Mouse (Mus musculus): ENCODE measurements around the gene Atp2b4. TPM values are rescaled to one million over a fixed set of nuclear protein-coding genes. Genes with fewer than 3 reads are reported as not detected.
A peak's percentile ranks its signal among the peaks of the same experiment; 100 is the strongest.

Gene Atp2b4
- total and polyA plus RNA-seq, 3 experiments: 18.8 to 21.1 TPM; not detected in 1

- H3K9ac ChIP-seq (ENCODE audit: control insufficient read depth, low read depth, low read length, poor library complexity, severe bottlenecking): peak overlapping the region; percentile 41
- DNase-seq (ENCODE audit: low read depth, low spot score): peak; percentile 60
- H3K4me1 ChIP-seq (ENCODE audit: control insufficient read depth in 1 of 2, insufficient read depth in 2 of 2, low read length in 2 of 2): peaks cover 22 to 52% of the 10 kb centered on the region in 2 experiments
- peak overlapping the region; percentile 28 to 30 for H3K4me3 ChIP-seq (ENCODE audit: control insufficient read depth in 1 of 2, insufficient read depth in 1 of 2, low read depth in 2 of 2, low read length in 2 of 2)
- no peaks in the 10 kb centered on the region for H3K9me3 ChIP-seq (replicated peaks; ENCODE audit: insufficient read depth, low read length)
- H3K27ac ChIP-seq (ENCODE audit: control insufficient read depth, low read depth, low read length): peak overlapping the region; percentile 39
- no peaks in the 10 kb centered on the region for H3K27me3 ChIP-seq (ENCODE audit: control insufficient read depth in 1 of 2, insufficient read depth in 2 of 2, low read length in 2 of 2)
- H3K36me3 ChIP-seq (ENCODE audit: control insufficient read depth in 1 of 2, insufficient read depth in 2 of 2, low read length in 2 of 2): peaks cover 0 to 40% of the 10 kb centered on the region in 2 experiments; a peak in 2 of 4 replicates
- peaks cover 9% of the 10 kb centered on the region for H3K79me2 ChIP-seq (ENCODE audit: control insufficient read depth, insufficient read depth, low read length, poor library complexity)
- peak; percentile 47; the same call in 1 of the 2 replicates for TF ChIP-seq MAX (IDR thresholded peaks at IDR 0.05; ENCODE audit: low read length)
- TF ChIP-seq JUND (IDR thresholded peaks at IDR 0.05; ENCODE audit: low read depth, low read length): no peak
- TF ChIP-seq ETS1 (IDR thresholded peaks at IDR 0.05; ENCODE audit: low read depth, low read length): 0 out of 2 replicates have a peak, but pooled peaks have one; percentile 17
- no peak for TF ChIP-seq MXI1 (IDR thresholded peaks at IDR 0.05; ENCODE audit: low read depth, low read length)
- TF ChIP-seq CTCF (IDR thresholded peaks at IDR 0.05 in 2 of 3, conservative IDR thresholded peaks at IDR 0.05 in 1 of 3; ENCODE audit: control insufficient read depth in 1 of 3, insufficient read depth in 1 of 3, low read depth in 2 of 3, low read length in 3 of 3, poor library complexity in 1 of 3, severe bottlenecking in 1 of 3): no peak
- TF ChIP-seq CHD2 (IDR thresholded peaks at IDR 0.05; ENCODE audit: low read length): no peak
- no peak for TF ChIP-seq POLR2A (IDR thresholded peaks at IDR 0.05; ENCODE audit: control insufficient read depth in 1 of 2, insufficient read depth in 1 of 2, low read depth in 1 of 2, low read length in 2 of 2, poor library complexity in 1 of 2)
- no peak for TF ChIP-seq MYB (IDR thresholded peaks at IDR 0.05; ENCODE audit: low read depth, low read length)
- no peak for TF ChIP-seq MAFK (IDR thresholded peaks at IDR 0.05; ENCODE audit: borderline replicate concordance, low read depth, low read length)
- TF ChIP-seq KAT2A (conservative IDR thresholded peaks at IDR 0.05; ENCODE audit: low read depth, low read length): no peak
- TF ChIP-seq USF2 (IDR thresholded peaks at IDR 0.05; ENCODE audit: borderline replicate concordance in 1 of 2, insufficient read depth in 1 of 2, low read depth in 1 of 2, low read length in 2 of 2): no peak
- TF ChIP-seq RCOR1 (IDR thresholded peaks at IDR 0.05; ENCODE audit: low read depth, low read length): 0 out of 2 replicates have a peak, but pooled peaks have one; percentile 20
- TF ChIP-seq TAL1 (IDR thresholded peaks at IDR 0.05; ENCODE audit: low read length): no peak
- TF ChIP-seq RAD21 (IDR thresholded peaks at IDR 0.05; ENCODE audit: low read depth, low read length): no peak
- TF ChIP-seq TCF12 (IDR thresholded peaks at IDR 0.05; ENCODE audit: low read depth, low read length): peak; percentile 43; the same call in 1 of the 2 replicates
- 0 out of 2 replicates have a peak, but pooled peaks have one; percentile 32 for TF ChIP-seq MAZ (IDR thresholded peaks at IDR 0.05; ENCODE audit: low read depth, low read length)
- TF ChIP-seq POLR2AphosphoS5 (IDR thresholded peaks at IDR 0.05; ENCODE audit: borderline replicate concordance, low read depth, low read length): no peak
- no peak for TF ChIP-seq TBP (IDR thresholded peaks at IDR 0.05; ENCODE audit: low read depth, low read length)
- no peak for TF ChIP-seq MYC (IDR thresholded peaks at IDR 0.05; ENCODE audit: low read depth, low read length)
- peak; percentile 35; the same call in 1 of the 2 replicates for TF ChIP-seq SIN3A (IDR thresholded peaks at IDR 0.05; ENCODE audit: low read length)
- TF ChIP-seq POLR2AphosphoS2 (IDR thresholded peaks at IDR 0.05; ENCODE audit: low read length): no peak
- TF ChIP-seq EP300 (IDR thresholded peaks at IDR 0.05; ENCODE audit: low read depth in 1 of 2, low read length in 2 of 2): peak; percentile 30 to 44
- no peak for TF ChIP-seq UBTF (IDR thresholded peaks at IDR 0.05; ENCODE audit: borderline replicate concordance, insufficient read depth, low read depth, low read length)
- TF ChIP-seq ZKSCAN1 (IDR thresholded peaks at IDR 0.05; ENCODE audit: low read depth, low read length): no peak
- no peak for TF ChIP-seq SMC3 (IDR thresholded peaks at IDR 0.05; ENCODE audit: low read depth, low read length)
- peak; percentile 63; the same call in 1 of the 2 replicates for TF ChIP-seq GATA1 (IDR thresholded peaks at IDR 0.05; ENCODE audit: low read depth, low read length)
These were observed 2.6 kb downstream of the Atp2b4 start for GRCm38 (mm10) chr1:133797979-133798820.

Data from MEL (cell line).